Mouse (Mus musculus) NIH3T3 (cell line): ENCODE results near the gene Eif4e3.

Experiments
- DNase-seq: peaks from one replicate; pipeline ENCODE4 v3.0.0-alpha.2; 2012; ENCODE audit warnings: low read depth

Gene Eif4e3

GRCm38 (mm10) chr6:99665457-99666317, 884 bp downstream of the Eif4e3 start:
- no peak for DNase-seq

GRCm38 (mm10) chr6:99663232-99663631, 3.3 kb downstream of the Eif4e3 start:
- DNase-seq: no peak

- no peak for DNase-seq
These were observed 6.1 kb downstream of the Eif4e3 start for GRCm38 (mm10) chr6:99660443-99660842.

- DNase-seq: no peak
These were observed 8.0 kb downstream of the Eif4e3 start for GRCm38 (mm10) chr6:99658586-99658985.

GRCm38 (mm10) chr6:99656088-99656487, 10.5 kb downstream of the Eif4e3 start:
- DNase-seq: no peak

GRCm38 (mm10) chr6:99655488-99655887, 11.1 kb downstream of the Eif4e3 start:
- DNase-seq: no peak

GRCm38 (mm10) chr6:99654343-99654742, 12.2 kb downstream of the Eif4e3 start:
- DNase-seq: no peak

GRCm38 (mm10) chr6:99652341-99652740, 14.2 kb downstream of the Eif4e3 start:
- DNase-seq: peak; percentile 19

- no peak for DNase-seq
These were observed 17.3 kb downstream of the Eif4e3 start for GRCm38 (mm10) chr6:99649307-99649706.

GRCm38 (mm10) chr6:99646344-99646743, 20.2 kb downstream of the Eif4e3 start:
- DNase-seq: no peak

- DNase-seq: no peak
These were observed 21.7 kb downstream of the Eif4e3 start for GRCm38 (mm10) chr6:99644876-99645275.

GRCm38 (mm10) chr6:99644386-99644785, 22.2 kb downstream of the Eif4e3 start:
- DNase-seq: no peak

GRCm38 (mm10) chr6:99643439-99644199, 23.0 kb downstream of the Eif4e3 start:
- peak; percentile 22 for DNase-seq

GRCm38 (mm10) chr6:99637456-99637855, 29.1 kb downstream of the Eif4e3 start:
- DNase-seq: no peak

GRCm38 (mm10) chr6:99636801-99637200, 29.8 kb downstream of the Eif4e3 start:
- peak; percentile 6 for DNase-seq

- no peak for DNase-seq
These were observed 30.4 kb downstream of the Eif4e3 start for GRCm38 (mm10) chr6:99636121-99636520.

GRCm38 (mm10) chr6:99632121-99632980, 34.2 kb downstream of the Eif4e3 start:
- no peak for DNase-seq

GRCm38 (mm10) chr6:99631637-99632036, 34.9 kb downstream of the Eif4e3 start:
- no peak for DNase-seq

GRCm38 (mm10) chr6:99629726-99630458, 36.7 kb downstream of the Eif4e3 start:
- no peak for DNase-seq

- no peak for DNase-seq
These were observed 40.2 kb downstream of the Eif4e3 start for GRCm38 (mm10) chr6:99626347-99626746.

- DNase-seq: no peak
These were observed 40.8 kb downstream of the Eif4e3 start for GRCm38 (mm10) chr6:99625803-99626202.
